Mouse (Mus musculus): Measurements from ENCODE around the gene Gtf2i.

GRCm38 (mm10) chr5:134325856-134326566 is 11.5 kb upstream of the Gtf2i start:
- no peak for TF ChIP-seq CTCF (IDR thresholded peaks at IDR 0.05; ENCODE audit: borderline replicate concordance, insufficient read depth, low read depth, low read length)
- TF ChIP-seq POLR2A (IDR thresholded peaks at IDR 0.05; ENCODE audit: borderline replicate concordance, insufficient read depth, low read length) = no peak

Data from cerebellum, adult 2 months (tissue).